Mouse (Mus musculus) spleen, adult 2 months (tissue): ENCODE data around the gene Map1b. TPM values are rescaled to one million over a fixed set of nuclear protein-coding genes. Genes with fewer than 3 reads are reported as not detected.

Experiments
- DNase-seq, 2 experiments: peaks; one replicate each; pipeline versions ENCODE4 v3.0.0 to v3.0.0-alpha.2; 2012 to 2021; ENCODE audit warnings: low spot score in 2 of 2, low read depth in 1 of 2
- H3K27ac ChIP-seq: fragments of 200-500 bp; 2 replicates; pipeline ENCODE4 v1.5.1; 2012; ENCODE audit warnings: low read length, inconsistent platforms; ENCODE audit not compliant: insufficient read depth
- H3K27me3 ChIP-seq: fragments of 200-500 bp; 2 replicates; pipeline ENCODE4 v1.6.1; 2012; ENCODE audit warnings: mild to moderate bottlenecking, moderate library complexity, low read length, inconsistent platforms; ENCODE audit not compliant: control insufficient read depth, insufficient read depth
- H3K36me3 ChIP-seq: fragments of 200-500 bp; 2 replicates; pipeline ENCODE4 v1.6.1; 2012; ENCODE audit warnings: mild to moderate bottlenecking, low read length, inconsistent platforms; ENCODE audit not compliant: control insufficient read depth, insufficient read depth
- H3K4me1 ChIP-seq: fragments of 200-500 bp; 2 replicates; pipeline ENCODE4 v1.6.1; 2011; ENCODE audit warnings: inconsistent platforms; ENCODE audit not compliant: control insufficient read depth, insufficient read depth, insufficient read length
- H3K4me3 ChIP-seq: fragments of 200-500 bp; 2 replicates; pipeline ENCODE4 v1.5.1; 2011; ENCODE audit warnings: mild to moderate bottlenecking, inconsistent platforms; ENCODE audit not compliant: insufficient read depth, insufficient read length; ENCODE audit errors: extremely low read depth
- CTCF ChIP-seq: fragments of 200-500 bp; IDR thresholded peaks from 2 replicates; pipeline ENCODE4 v1.5.1; 2011; ENCODE audit warnings: mild to moderate bottlenecking, inconsistent platforms; ENCODE audit not compliant: insufficient read depth, insufficient read length, insufficient replicate concordance; ENCODE audit errors: extremely low read depth
- POLR2A ChIP-seq: fragments of 200-500 bp; IDR thresholded peaks from 2 replicates; pipeline ENCODE4 v1.6.1; 2011; ENCODE audit warnings: low read depth, low read length, inconsistent platforms
- WGBS: fragments of 180-500 bp; shearing (Covaris S2); methylation state at CpG from one replicate; pipeline ENCODE4 v1.1.7; 2018; 5-methylcytosine and 5-hydroxymethylcytosine counted together
- polyA plus RNA-seq: library from polyadenylated mRNA; depleted of rRNA; stranded (reverse); fragments of >200 nt; gene quantifications from 2 replicates; pipeline ENCODE4 v1.2.3, GENCODE M21; 2012

Map1b gene
- polyA plus RNA-seq, 1 experiment = 0.35 TPM

DNA sequence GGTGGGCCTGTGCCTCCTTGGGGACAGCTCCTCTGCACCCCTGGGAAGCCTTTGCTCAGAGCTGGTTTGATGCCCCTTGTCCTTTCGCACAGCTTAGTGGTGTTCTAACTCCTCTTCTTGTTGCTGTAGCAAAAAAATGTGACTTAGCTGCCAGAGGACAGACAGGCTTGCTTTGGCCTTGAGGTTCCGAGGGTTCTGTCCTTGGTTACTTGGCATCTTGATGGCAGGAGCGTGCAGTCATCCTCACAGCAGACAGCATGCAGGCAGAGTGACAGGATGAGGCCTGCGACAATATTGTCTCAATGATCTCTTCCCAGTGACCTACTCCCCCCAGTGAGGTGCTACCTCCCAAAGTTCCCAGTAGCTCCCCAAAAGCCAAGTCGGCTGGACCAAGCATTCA lies 41.0 kb upstream of the Map1b start:
- TF ChIP-seq CTCF (no peak), POLR2A (no peak)
- no peak for DNase-seq
- Histone ChIP-seq H3K36me3 (no peaks in the 10 kb centered on the region), H3K4me3 (no peak overlapping the region), H3K27ac (no peak overlapping the region), H3K4me1 (no peaks in the 10 kb centered on the region), H3K27me3 (no peaks in the 10 kb centered on the region)
- WGBS = 84% methylated on average over 5 of the region's 5 CpGs

GRCm38 (mm10) chr13:99554960-99555359 lies 38.6 kb upstream of the Map1b start:
- Histone ChIP-seq H3K27ac (no peak overlapping the region), H3K4me1 (no peaks in the 10 kb centered on the region), H3K4me3 (no peak overlapping the region), H3K27me3 (no peaks in the 10 kb centered on the region), H3K36me3 (no peaks in the 10 kb centered on the region)
- DNase-seq = no peak
- TF ChIP-seq POLR2A (no peak), CTCF (no peak)
- WGBS = 67% methylated on average over 8 of the region's 8 CpGs

- H3K4me3 ChIP-seq = no peak overlapping the region
- no peak for DNase-seq
- WGBS = 77% methylated on average over 6 of the region's 6 CpGs
- H3K27ac ChIP-seq = no peak overlapping the region
- no peaks in the 10 kb centered on the region for H3K27me3 ChIP-seq
- no peaks in the 10 kb centered on the region for H3K4me1 ChIP-seq
- H3K36me3 ChIP-seq = no peaks in the 10 kb centered on the region
- TF ChIP-seq POLR2A = no peak
- TF ChIP-seq CTCF = no peak
These were observed 38.1 kb upstream of the Map1b start for GRCm38 (mm10) chr13:99554466-99554865.

GRCm38 (mm10) chr13:99552381-99552780 lies 36.0 kb upstream of the Map1b start:
- Histone ChIP-seq H3K27me3 (no peaks in the 10 kb centered on the region), H3K27ac (no peak overlapping the region), H3K4me1 (no peaks in the 10 kb centered on the region), H3K36me3 (no peaks in the 10 kb centered on the region), H3K4me3 (no peak overlapping the region)
- 98% methylated on average over 4 of the region's 4 CpGs for WGBS
- TF ChIP-seq POLR2A (no peak), CTCF (no peak)
- DNase-seq = no peak

GRCm38 (mm10) chr13:99550679-99551369 lies 34.5 kb upstream of the Map1b start:
- no peak for DNase-seq
- Histone ChIP-seq H3K27me3 (no peaks in the 10 kb centered on the region), H3K4me1 (no peaks in the 10 kb centered on the region), H3K36me3 (no peaks in the 10 kb centered on the region), H3K4me3 (no peak overlapping the region), H3K27ac (no peak overlapping the region)
- 89% methylated on average over 12 of the region's 12 CpGs for WGBS
- TF ChIP-seq CTCF (no peak), POLR2A (no peak)

- TF ChIP-seq CTCF = no peak
- no peak for TF ChIP-seq POLR2A
- no peak for DNase-seq
- no peak overlapping the region for H3K27ac ChIP-seq
- H3K4me1 ChIP-seq = no peaks in the 10 kb centered on the region
- 91% methylated on average over 4 of the region's 4 CpGs for WGBS
- no peaks in the 10 kb centered on the region for H3K27me3 ChIP-seq
- H3K4me3 ChIP-seq = no peak overlapping the region
- no peaks in the 10 kb centered on the region for H3K36me3 ChIP-seq
These were observed 33.7 kb upstream of the Map1b start for GRCm38 (mm10) chr13:99550060-99550459.

DNA sequence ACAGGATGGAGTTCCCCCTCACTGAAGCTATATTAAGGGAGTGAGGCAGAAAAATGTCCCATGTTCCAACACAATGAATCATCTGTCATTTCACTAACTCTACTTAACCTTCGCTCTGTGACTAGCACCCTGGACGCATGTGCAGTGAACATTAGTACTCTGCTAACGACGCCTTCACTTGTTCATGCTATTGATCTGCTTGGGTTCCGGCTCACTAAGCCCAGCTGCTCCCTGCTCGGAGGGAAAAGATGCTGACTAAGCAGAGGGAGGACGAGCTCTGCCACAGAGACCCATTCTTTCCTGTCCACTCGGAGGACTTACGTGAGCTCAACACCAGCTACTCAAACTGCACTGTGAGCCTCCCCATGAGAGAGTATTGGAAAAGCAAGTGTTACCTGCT lies 33.2 kb upstream of the Map1b start:
- WGBS = 55% methylated on average over 9 of the region's 9 CpGs
- no peaks in the 10 kb centered on the region for H3K27me3 ChIP-seq
- H3K4me1 ChIP-seq = no peaks in the 10 kb centered on the region
- H3K36me3 ChIP-seq = no peaks in the 10 kb centered on the region
- no peak overlapping the region for H3K27ac ChIP-seq
- no peak overlapping the region for H3K4me3 ChIP-seq
- TF ChIP-seq POLR2A (no peak), CTCF (no peak)
- no peak for DNase-seq
